Mouse (Mus musculus): ENCODE results near the gene Ablim1.

The Ablim1 gene

GRCm38 (mm10) chr19:57252692-57253448 is 61.8 kb downstream of the Ablim1 start:
- DNase-seq, result no peak

- no peak for DNase-seq
These were observed 65.9 kb downstream of the Ablim1 start for GRCm38 (mm10) chr19:57248781-57249180.

- no peak for DNase-seq
These were observed 67.5 kb downstream of the Ablim1 start for GRCm38 (mm10) chr19:57247221-57247620.

GRCm38 (mm10) chr19:57244281-57244680 is 70.4 kb downstream of the Ablim1 start:
- DNase-seq, result no peak

GRCm38 (mm10) chr19:57243606-57244005 is 71.1 kb downstream of the Ablim1 start:
- no peak for DNase-seq

- DNase-seq, result no peak
These were observed 71.5 kb downstream of the Ablim1 start for GRCm38 (mm10) chr19:57243191-57243590.

- no peak for DNase-seq
These were observed 73.1 kb downstream of the Ablim1 start for GRCm38 (mm10) chr19:57241363-57242192.

- DNase-seq, result no peak
These were observed 74.5 kb downstream of the Ablim1 start for GRCm38 (mm10) chr19:57240259-57240658.

GRCm38 (mm10) chr19:57239176-57239784 is 75.4 kb downstream of the Ablim1 start:
- DNase-seq, result peak; percentile 75

- no peak for DNase-seq
These were observed 76.3 kb downstream of the Ablim1 start for GRCm38 (mm10) chr19:57238461-57238860.

GRCm38 (mm10) chr19:57237534-57237933 is 77.2 kb downstream of the Ablim1 start:
- no peak for DNase-seq

- DNase-seq, result no peak
These were observed 78.1 kb downstream of the Ablim1 start for GRCm38 (mm10) chr19:57236647-57237046.

- DNase-seq, result no peak
These were observed 78.8 kb downstream of the Ablim1 start for GRCm38 (mm10) chr19:57235931-57236330.

- no peak for DNase-seq
These were observed 83.7 kb downstream of the Ablim1 start for GRCm38 (mm10) chr19:57230996-57231395.

- DNase-seq, result no peak
These were observed 85.6 kb downstream of the Ablim1 start for GRCm38 (mm10) chr19:57229161-57229560.

- no peak for DNase-seq
These were observed 86.1 kb downstream of the Ablim1 start for GRCm38 (mm10) chr19:57228576-57228975.

- no peak for DNase-seq
These were observed 90.3 kb downstream of the Ablim1 start for GRCm38 (mm10) chr19:57224390-57224789.

- no peak for DNase-seq
These were observed 91.0 kb downstream of the Ablim1 start for GRCm38 (mm10) chr19:57223686-57224085.

GRCm38 (mm10) chr19:57222657-57223056 is 92.1 kb downstream of the Ablim1 start:
- no peak for DNase-seq

GRCm38 (mm10) chr19:57221684-57222235 is 93.0 kb downstream of the Ablim1 start:
- DNase-seq, result no peak

GRCm38 (mm10) chr19:57219758-57220157 is 95.0 kb downstream of the Ablim1 start:
- DNase-seq, result no peak

- no peak for DNase-seq
These were observed 97.6 kb downstream of the Ablim1 start for GRCm38 (mm10) chr19:57217161-57217560.

- no peak for DNase-seq
These were observed 99.2 kb downstream of the Ablim1 start for GRCm38 (mm10) chr19:57215527-57215926.

Data from right cerebral cortex, postnatal 14 days (tissue).